Mouse (Mus musculus): ENCODE data around the gene 1810046K07Rik. TPM values are rescaled to one million over a fixed set of nuclear protein-coding genes. Genes with fewer than 3 reads are reported as not detected.
A peak's percentile ranks its signal among the peaks of the same experiment; 100 is the strongest.

Gene 1810046K07Rik
- polyA plus RNA-seq, 1 experiment from 2014 or later: not detected

- H3K4me3 ChIP-seq (replicated peaks; ENCODE audit: low read depth, low read length): no peak overlapping the region
- no peaks in the 10 kb centered on the region for H3K9me3 ChIP-seq (ENCODE audit: control insufficient read depth, low read length)
- no peak overlapping the region for H3K27ac ChIP-seq (replicated peaks; ENCODE audit: low read depth, low read length)
- no peak overlapping the region for H3K4me2 ChIP-seq (ENCODE audit: low read length)
- peak; percentile 25 for DNase-seq
- no peaks in the 10 kb centered on the region for H3K4me1 ChIP-seq (ENCODE audit: control insufficient read depth, insufficient read depth, low read length)
- no peak for ATAC-seq (ENCODE audit: low FRiP score, low TSS enrichment)
- H3K36me3 ChIP-seq (ENCODE audit: control insufficient read depth, insufficient read depth, low read length): no peaks in the 10 kb centered on the region
- WGBS: 62% methylated on average over 4 of the region's 4 CpGs
- no peak overlapping the region for H3K9ac ChIP-seq (replicated peaks; ENCODE audit: low read length)
- no peaks in the 10 kb centered on the region for H3K27me3 ChIP-seq (ENCODE audit: control insufficient read depth, insufficient read depth, low read length)
Observed at GRCm38 (mm10) chr9:51256780-51257502, 71.8 kb downstream of the 1810046K07Rik start.

Other genes with a start within 250 kb of the 1810046K07Rik start
- 0.31 TPM in 1 of 2 replicates, not detected in the other for gene 4833427G06Rik, start 226.8 kb downstream of the 1810046K07Rik start, polyA plus RNA-seq (2014; fragmentation: Nextera tagmentation; extraction: Ambion mirVana)
- 0.03 TPM in 1 of 2 replicates, not detected in the other for gene Gm32742, start 163.4 kb downstream of the 1810046K07Rik start, polyA plus RNA-seq (2014; fragmentation: Nextera tagmentation; extraction: Ambion mirVana)
- 0.16 and 0.18 TPM in 2 replicates for gene Pou2af1, start 115.2 kb downstream of the 1810046K07Rik start, polyA plus RNA-seq (2014; fragmentation: Nextera tagmentation; extraction: Ambion mirVana)
- 0.46 and 0.89 TPM in 2 replicates for gene Colca2, start 50.3 kb downstream of the 1810046K07Rik start, polyA plus RNA-seq (2014; fragmentation: Nextera tagmentation; extraction: Ambion mirVana)